Mouse (Mus musculus): ENCODE measurements around the gene Haus2.

The Haus2 gene

DNA sequence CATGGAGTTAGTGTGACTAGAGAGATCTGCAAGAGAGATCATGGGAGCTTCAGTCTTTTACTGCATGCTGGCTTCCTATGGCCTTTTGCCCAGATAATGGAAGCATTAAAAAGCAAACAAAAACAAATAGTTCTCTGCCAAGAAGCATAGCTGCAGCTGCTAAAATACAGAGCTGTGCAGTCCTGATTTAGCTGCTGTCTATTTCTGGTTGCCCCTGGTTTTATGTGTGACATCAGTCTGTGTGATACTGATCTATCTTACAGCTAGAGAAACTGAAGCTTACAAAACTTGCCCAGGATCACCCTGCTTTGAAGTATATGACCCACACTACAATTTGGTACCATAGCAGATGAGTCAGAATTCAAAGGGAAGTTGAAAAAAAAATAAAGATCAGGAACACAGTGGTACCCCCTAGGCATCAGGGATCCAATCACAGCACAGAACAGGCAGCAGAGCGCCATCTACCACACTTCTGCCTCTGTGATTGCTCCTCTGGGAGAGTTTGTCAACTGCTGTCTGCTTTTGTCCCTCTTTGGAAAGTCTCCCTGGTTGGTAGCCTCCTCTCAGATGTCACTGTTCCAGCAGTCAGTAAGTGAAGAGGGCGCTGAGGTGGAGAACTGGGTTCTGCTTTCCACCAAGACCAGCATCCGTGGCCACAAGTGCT lies 54.4 kb downstream of the Haus2 start:
- DNase-seq (ENCODE audit: extremely low spot score, low read depth, low spot score), result no peak

- no peak for DNase-seq (ENCODE audit: extremely low spot score, low read depth, low spot score)
These were observed 58.3 kb downstream of the Haus2 start for GRCm38 (mm10) chr2:120667446-120667845.

DNA sequence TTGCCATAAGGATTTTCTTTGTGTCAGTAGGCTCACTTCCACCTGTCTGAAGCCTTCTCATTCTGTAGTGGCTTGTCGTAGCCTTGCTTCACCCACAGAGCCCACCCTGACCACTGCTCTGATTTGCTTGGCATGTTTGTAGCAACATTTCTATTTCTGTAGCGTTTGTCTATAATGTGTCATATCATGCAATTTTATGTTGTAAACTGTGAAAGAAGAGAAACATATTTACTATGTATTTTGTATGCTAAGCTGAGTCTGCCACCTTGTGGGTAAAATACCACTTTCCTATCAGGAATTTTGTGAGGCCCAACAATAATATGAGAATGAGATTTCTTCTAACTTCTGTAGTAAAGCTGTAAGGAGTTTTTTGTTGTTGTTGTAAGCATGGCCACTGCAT lies 61.1 kb downstream of the Haus2 start:
- no peak for DNase-seq (ENCODE audit: extremely low spot score, low read depth, low spot score)

All from hindlimb bud, embryonic 11.5 days (tissue).